Mouse (Mus musculus) hindbrain, postnatal 0 days (tissue): ENCODE results near the gene Gm39566. TPM values are rescaled to one million over a fixed set of nuclear protein-coding genes. Genes with fewer than 3 reads are reported as not detected.

Experiments used
- ATAC-seq: fragments of 200-750 bp; cut with Nextera tagmentation; 2 replicates; pipeline ENCODE4 v1.8.0; 2017; ENCODE audit warnings: mild to moderate bottlenecking, moderate TSS enrichment, moderate library complexity
- DNase-seq: peaks from one replicate; pipeline ENCODE4 v3.0.0-alpha.2; 2015; ENCODE audit warnings: low spot score
- H3K27ac ChIP-seq: fragments of 300-500 bp; sonication (generic); 2 replicates; pipeline ENCODE4 v1.5.1; 2014; ENCODE audit warnings: mild to moderate bottlenecking
- H3K27me3 ChIP-seq: fragments of 300-500 bp; sonication (generic); 2 replicates; pipeline ENCODE4 v1.6.1; 2014; ENCODE audit warnings: low read length, mixed read lengths; ENCODE audit not compliant: insufficient read depth
- H3K36me3 ChIP-seq: fragments of 300-500 bp; sonication (generic); 2 replicates; pipeline ENCODE4 v1.6.1; 2014; ENCODE audit warnings: low read length, mixed read lengths; ENCODE audit not compliant: insufficient read depth
- H3K4me1 ChIP-seq: fragments of 300-500 bp; sonication (generic); 2 replicates; pipeline ENCODE4 v1.6.1; 2014; ENCODE audit warnings: antibody characterized with exemption, low read length, mixed read lengths; ENCODE audit not compliant: insufficient read depth
- H3K4me2 ChIP-seq: fragments of 300-500 bp; sonication (generic); 2 replicates; pipeline ENCODE4 v1.6.1; 2014; ENCODE audit warnings: low read depth, mild to moderate bottlenecking, low read length, moderate library complexity, mixed read lengths
- H3K4me3 ChIP-seq: fragments of 300-500 bp; sonication (generic); 2 replicates; pipeline ENCODE4 v1.5.1; 2014; ENCODE audit warnings: low read length
- H3K9ac ChIP-seq: fragments of 300-500 bp; sonication (generic); replicated peaks from 2 replicates; pipeline ENCODE4 v1.6.1; 2014; ENCODE audit warnings: mild to moderate bottlenecking, low read length, moderate library complexity, mixed read lengths
- H3K9me3 ChIP-seq: fragments of 300-500 bp; sonication (generic); 2 replicates; pipeline ENCODE4 v1.6.1; 2016; ENCODE audit warnings: low read length, mixed read lengths
- CTCF ChIP-seq: IDR thresholded peaks from 2 replicates; pipeline ENCODE4 v1.5.1; 2016; ENCODE audit warnings: antibody characterized with exemption, control low read depth, low read depth
- WGBS: fragments of 180-500 bp; shearing (Covaris S2); extraction: QIAGEN DNeasy Blood & Tissue Kit; methylation state at CpG from one replicate; pipeline ENCODE4 v1.1.7; 2014; 5-methylcytosine and 5-hydroxymethylcytosine counted together
- polyA plus RNA-seq: library from polyadenylated mRNA; unstranded; fragments of >200 nt; fragmentation: Nextera tagmentation; extraction: Ambion mirVana; gene quantifications from 2 replicates; pipeline ENCODE4 v1.2.1, GENCODE M21; 2015
- total RNA-seq: library from RNA; depleted of rRNA; stranded (reverse); fragments of >200 nt; gene quantifications from 2 replicates; pipeline ENCODE4 v1.2.3, GENCODE M21; 2014

Gene Gm39566
- total and polyA plus RNA-seq, 2 experiments from 2014 or later, result not detected

- TF ChIP-seq CTCF, result no peak
- peaks cover 11% of the 10 kb centered on the region for H3K36me3 ChIP-seq
- no peak for DNase-seq
- H3K4me1 ChIP-seq, result no peaks in the 10 kb centered on the region
- WGBS, result 64% methylated on average over 26 of the region's 26 CpGs
- no peaks in the 10 kb centered on the region for H3K9me3 ChIP-seq
- H3K27ac ChIP-seq, result no peak overlapping the region
- H3K27me3 ChIP-seq, result no peaks in the 10 kb centered on the region
- no peak overlapping the region for H3K4me3 ChIP-seq
- H3K4me2 ChIP-seq, result no peak overlapping the region
- ATAC-seq, result no peak
- no peak overlapping the region for H3K9ac ChIP-seq
Measured at GRCm38 (mm10) chr11:69777504-69778257, 37.4 kb downstream of the Gm39566 start.

- no peaks in the 10 kb centered on the region for H3K9me3 ChIP-seq
- no peak for ATAC-seq
- peaks cover 11% of the 10 kb centered on the region for H3K36me3 ChIP-seq
- no peak overlapping the region for H3K27ac ChIP-seq
- no peak overlapping the region for H3K4me3 ChIP-seq
- 83% methylated on average over 20 of the region's 20 CpGs for WGBS
- no peaks in the 10 kb centered on the region for H3K4me1 ChIP-seq
- no peak overlapping the region for H3K9ac ChIP-seq
- H3K4me2 ChIP-seq, result no peak overlapping the region
- no peaks in the 10 kb centered on the region for H3K27me3 ChIP-seq
- DNase-seq, result no peak
- TF ChIP-seq CTCF, result no peak
Measured at GRCm38 (mm10) chr11:69776488-69776887, 38.6 kb downstream of the Gm39566 start.

GRCm38 (mm10) chr11:69775716-69776115, 39.4 kb downstream of the Gm39566 start:
- Histone ChIP-seq H3K4me1 (no peaks in the 10 kb centered on the region), H3K9me3 (no peaks in the 10 kb centered on the region), H3K9ac (no peak overlapping the region), H3K4me2 (no peak overlapping the region), H3K27ac (no peak overlapping the region), H3K4me3 (no peak overlapping the region), H3K27me3 (no peaks in the 10 kb centered on the region), H3K36me3 (peaks cover 11% of the 10 kb centered on the region)
- 55% methylated on average over 10 of the region's 10 CpGs for WGBS
- DNase-seq (no peak), ATAC-seq (peak; percentile 25; the same call in 1 of the 2 replicates)
- TF ChIP-seq CTCF, result no peak

GRCm38 (mm10) chr11:69774961-69775360, 40.1 kb downstream of the Gm39566 start:
- H3K4me1 ChIP-seq, result no peaks in the 10 kb centered on the region
- H3K4me2 ChIP-seq, result no peak overlapping the region
- TF ChIP-seq CTCF, result no peak
- no peak overlapping the region for H3K4me3 ChIP-seq
- peaks cover 11% of the 10 kb centered on the region for H3K36me3 ChIP-seq
- no peak overlapping the region for H3K9ac ChIP-seq
- H3K27me3 ChIP-seq, result no peaks in the 10 kb centered on the region
- no peaks in the 10 kb centered on the region for H3K9me3 ChIP-seq
- ATAC-seq (no peak), DNase-seq (no peak)
- 64% methylated on average over 5 of the region's 5 CpGs for WGBS
- no peak overlapping the region for H3K27ac ChIP-seq

- DNase-seq, result no peak
- peak overlapping the region; percentile 37 for H3K9ac ChIP-seq
- WGBS, result 60% methylated on average over 4 of the region's 4 CpGs
Measured at GRCm38 (mm10) chr11:69767625-69767909, 47.5 kb downstream of the Gm39566 start.

GRCm38 (mm10) chr11:69766872-69767624, 48.0 kb downstream of the Gm39566 start:
- Histone ChIP-seq H3K27ac (peak overlapping the region; percentile 96), H3K27me3 (no peaks in the 10 kb centered on the region), H3K4me2 (peak overlapping the region; percentile 74), H3K9ac (peak overlapping the region; percentile 99), H3K9me3 (no peaks in the 10 kb centered on the region), H3K4me1 (peaks cover 11% of the 10 kb centered on the region; the same call in 1 of the 2 replicates), H3K4me3 (peak overlapping the region; percentile 96), H3K36me3 (no peaks in the 10 kb centered on the region)
- TF ChIP-seq CTCF, result no peak
- DNase-seq, result no peak
- 58% methylated on average over 13 of the region's 13 CpGs for WGBS
- no peak for ATAC-seq

More at GRCm38 (mm10) chr11:69767625-69767909, 47.5 kb downstream of the Gm39566 start:
- no peak for TF ChIP-seq CTCF
- Histone ChIP-seq H3K4me1 (peaks cover 11% of the 10 kb centered on the region; the same call in 1 of the 2 replicates), H3K27me3 (no peaks in the 10 kb centered on the region), H3K4me3 (peak overlapping the region; percentile 96; the same call in 1 of the 2 replicates), H3K9me3 (no peaks in the 10 kb centered on the region), H3K36me3 (no peaks in the 10 kb centered on the region), H3K27ac (peak overlapping the region; percentile 96; the same call in 1 of the 2 replicates), H3K4me2 (peak overlapping the region; percentile 74)
- ATAC-seq, result no peak
